Mouse (Mus musculus): ENCODE data around the gene Nprl3. TPM values are rescaled to one million over a fixed set of nuclear protein-coding genes. Genes with fewer than 3 reads are reported as not detected.

The Nprl3 gene
- polyA plus RNA-seq, 1 experiment from 2014 or later: 33.6 TPM

DNA sequence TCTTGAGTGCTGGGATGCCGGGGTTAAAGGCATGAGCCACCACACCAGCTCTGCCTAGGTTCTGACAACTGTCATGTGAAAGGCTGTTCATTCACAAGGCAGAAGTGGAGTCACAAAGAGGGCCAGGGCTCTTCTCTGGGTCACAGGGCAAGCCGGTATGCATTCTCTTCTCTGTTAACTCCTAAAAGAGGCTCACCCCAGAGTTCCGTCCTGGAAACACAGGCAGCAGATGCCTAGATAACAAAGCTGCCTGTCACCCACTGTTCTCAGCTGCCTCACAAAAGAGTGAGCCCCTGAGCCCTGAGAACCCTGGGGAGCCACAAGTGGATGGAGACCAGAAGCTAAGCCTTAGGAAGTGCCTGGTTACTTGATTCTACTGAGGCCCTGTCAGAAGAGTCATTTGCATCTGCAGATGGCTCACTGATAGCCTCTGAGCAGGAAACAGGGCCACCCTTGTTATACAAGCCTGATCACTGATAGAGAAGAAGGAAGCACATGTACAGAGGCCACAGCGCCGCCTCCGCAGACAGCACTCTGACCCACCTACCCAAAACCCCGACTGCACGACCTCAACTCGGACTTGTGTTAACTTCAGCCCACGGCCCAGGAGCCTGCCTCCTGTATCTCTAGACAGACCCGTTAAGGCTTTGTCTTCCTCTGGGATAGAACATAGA, 71.5 kb downstream of the Nprl3 start:
- Histone ChIP-seq H3K27ac (ENCODE audit: low read length) (no peak overlapping the region), H3K4me3 (ENCODE audit: low read depth, low read length) (no peak overlapping the region), H3K9me3 (ENCODE audit: low read length) (no peaks in the 10 kb centered on the region), H3K9ac (replicated peaks; ENCODE audit: low read depth) (no peak overlapping the region), H3K27me3 (replicated peaks; ENCODE audit: insufficient read depth, low read length) (no peaks in the 10 kb centered on the region), H3K36me3 (ENCODE audit: insufficient read depth, low read length) (no peaks in the 10 kb centered on the region), H3K4me2 (replicated peaks; ENCODE audit: low read depth, low read length) (no peak overlapping the region), H3K4me1 (ENCODE audit: insufficient read depth, low read depth, low read length) (no peaks in the 10 kb centered on the region)
- WGBS: 26% methylated on average over 11 of the region's 11 CpGs
- no peak for DNase-seq (ENCODE audit: low spot score)
- ATAC-seq: no peak
- TF ChIP-seq EP300 (IDR thresholded peaks at IDR 0.05) (no peak), CTCF (IDR thresholded peaks at IDR 0.05) (no peak)

GRCm38 (mm10) chr11:32194626-32195025, 72.9 kb downstream of the Nprl3 start:
- H3K4me3 ChIP-seq (ENCODE audit: low read depth, low read length): no peak overlapping the region
- 76% methylated on average over 5 of the region's 5 CpGs for WGBS
- DNase-seq (ENCODE audit: low spot score): no peak
- no peak overlapping the region for H3K9ac ChIP-seq (replicated peaks; ENCODE audit: low read depth)
- H3K9me3 ChIP-seq (ENCODE audit: low read length): no peaks in the 10 kb centered on the region
- ATAC-seq: no peak
- no peaks in the 10 kb centered on the region for H3K36me3 ChIP-seq (ENCODE audit: insufficient read depth, low read length)
- H3K4me1 ChIP-seq (ENCODE audit: insufficient read depth, low read depth, low read length): no peaks in the 10 kb centered on the region
- no peak overlapping the region for H3K27ac ChIP-seq (ENCODE audit: low read length)
- TF ChIP-seq EP300 (IDR thresholded peaks at IDR 0.05) (no peak), CTCF (IDR thresholded peaks at IDR 0.05) (no peak)
- no peaks in the 10 kb centered on the region for H3K27me3 ChIP-seq (replicated peaks; ENCODE audit: insufficient read depth, low read length)
- H3K4me2 ChIP-seq (replicated peaks; ENCODE audit: low read depth, low read length): no peak overlapping the region

- DNase-seq (ENCODE audit: low spot score): no peak
These were observed 73.4 kb downstream of the Nprl3 start for GRCm38 (mm10) chr11:32194086-32194485.

GRCm38 (mm10) chr11:32193156-32193555, 74.4 kb downstream of the Nprl3 start:
- TF ChIP-seq CTCF (IDR thresholded peaks at IDR 0.05) (no peak), EP300 (IDR thresholded peaks at IDR 0.05) (no peak)
- Histone ChIP-seq H3K9ac (replicated peaks; ENCODE audit: low read depth) (no peak overlapping the region), H3K9me3 (ENCODE audit: low read length) (no peaks in the 10 kb centered on the region), H3K27me3 (replicated peaks; ENCODE audit: insufficient read depth, low read length) (no peaks in the 10 kb centered on the region), H3K36me3 (ENCODE audit: insufficient read depth, low read length) (no peaks in the 10 kb centered on the region), H3K4me2 (replicated peaks; ENCODE audit: low read depth, low read length) (no peak overlapping the region), H3K27ac (ENCODE audit: low read length) (no peak overlapping the region), H3K4me3 (ENCODE audit: low read depth, low read length) (no peak overlapping the region), H3K4me1 (ENCODE audit: insufficient read depth, low read depth, low read length) (no peaks in the 10 kb centered on the region)
- WGBS: 87% methylated on average over 9 of the region's 10 CpGs
- no peak for DNase-seq (ENCODE audit: low spot score)
- no peak for ATAC-seq

More at GRCm38 (mm10) chr11:32194086-32194485, 73.4 kb downstream of the Nprl3 start:
- TF ChIP-seq CTCF (IDR thresholded peaks at IDR 0.05) (no peak), EP300 (IDR thresholded peaks at IDR 0.05) (no peak)
- ATAC-seq: no peak
- H3K27me3 ChIP-seq (replicated peaks; ENCODE audit: insufficient read depth, low read length): no peaks in the 10 kb centered on the region
- 77% methylated on average over 10 of the region's 10 CpGs for WGBS
- H3K4me3 ChIP-seq (ENCODE audit: low read depth, low read length): no peak overlapping the region
- H3K36me3 ChIP-seq (ENCODE audit: insufficient read depth, low read length): no peaks in the 10 kb centered on the region
- H3K9me3 ChIP-seq (ENCODE audit: low read length): no peaks in the 10 kb centered on the region
- no peak overlapping the region for H3K9ac ChIP-seq (replicated peaks; ENCODE audit: low read depth)
- H3K4me1 ChIP-seq (ENCODE audit: insufficient read depth, low read depth, low read length): no peaks in the 10 kb centered on the region
- no peak overlapping the region for H3K4me2 ChIP-seq (replicated peaks; ENCODE audit: low read depth, low read length)
- H3K27ac ChIP-seq (ENCODE audit: low read length): no peak overlapping the region

DNA sequence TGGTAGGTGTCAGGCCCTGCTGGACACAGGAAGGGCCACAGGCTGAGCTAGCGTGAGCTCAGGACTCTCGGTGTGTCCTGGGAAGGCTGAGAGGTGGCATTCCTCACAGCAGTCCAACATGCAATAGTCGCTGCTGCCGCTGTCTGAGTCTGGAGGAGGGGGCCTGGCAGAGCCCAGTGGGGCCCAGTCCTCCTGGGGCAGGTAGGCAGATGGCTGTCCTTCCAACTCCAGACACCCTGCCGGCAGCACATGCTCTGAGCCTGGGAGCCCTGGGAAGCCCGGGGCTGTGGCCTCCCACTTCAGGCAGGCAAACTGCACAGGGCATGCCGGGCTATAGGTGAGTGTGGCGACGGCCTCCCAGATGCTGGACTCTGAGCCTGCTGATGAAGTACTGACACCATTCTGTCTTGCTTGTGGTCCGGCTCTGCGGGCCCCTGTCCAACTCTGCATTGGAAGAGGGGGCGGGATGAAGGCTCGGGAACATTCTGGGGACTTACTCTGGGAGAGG, 76.8 kb downstream of the Nprl3 start:
- no peaks in the 10 kb centered on the region for H3K9me3 ChIP-seq (ENCODE audit: low read length)
- 66% methylated on average over 13 of the region's 13 CpGs for WGBS
- no peaks in the 10 kb centered on the region for H3K4me1 ChIP-seq (ENCODE audit: insufficient read depth, low read depth, low read length)
- no peak for DNase-seq (ENCODE audit: low spot score)
- no peak for TF ChIP-seq CTCF (IDR thresholded peaks at IDR 0.05)
- no peak for TF ChIP-seq EP300 (IDR thresholded peaks at IDR 0.05)
- H3K4me2 ChIP-seq (replicated peaks; ENCODE audit: low read depth, low read length): no peak overlapping the region
- H3K4me3 ChIP-seq (ENCODE audit: low read depth, low read length): no peak overlapping the region
- H3K27ac ChIP-seq (ENCODE audit: low read length): no peak overlapping the region
- ATAC-seq: no peak
- no peaks in the 10 kb centered on the region for H3K27me3 ChIP-seq (replicated peaks; ENCODE audit: insufficient read depth, low read length)
- no peaks in the 10 kb centered on the region for H3K36me3 ChIP-seq (ENCODE audit: insufficient read depth, low read length)
- H3K9ac ChIP-seq (replicated peaks; ENCODE audit: low read depth): no peak overlapping the region

DNA sequence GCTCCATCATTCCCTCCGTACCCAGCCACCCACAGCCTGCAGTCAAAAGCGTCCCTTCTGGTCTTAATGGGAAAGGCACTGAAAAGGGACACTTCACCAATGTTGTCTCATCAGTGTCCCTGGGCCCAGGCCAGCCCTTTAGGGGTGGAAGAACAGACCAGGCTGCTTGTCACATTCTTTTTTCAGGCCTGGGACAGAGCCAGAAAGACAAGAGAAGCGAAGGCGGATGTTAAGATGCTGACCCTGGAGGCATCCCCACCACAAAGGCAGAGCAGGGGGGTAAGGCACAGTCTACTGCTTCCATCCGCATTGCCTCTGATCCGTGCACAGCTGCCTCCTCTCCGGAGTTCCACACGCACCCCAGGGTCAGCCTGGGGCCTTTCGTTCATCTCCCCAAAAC, 77.4 kb downstream of the Nprl3 start:
- Histone ChIP-seq H3K27me3 (replicated peaks; ENCODE audit: insufficient read depth, low read length) (no peaks in the 10 kb centered on the region), H3K9me3 (ENCODE audit: low read length) (no peaks in the 10 kb centered on the region), H3K4me2 (replicated peaks; ENCODE audit: low read depth, low read length) (no peak overlapping the region), H3K27ac (ENCODE audit: low read length) (no peak overlapping the region), H3K4me3 (ENCODE audit: low read depth, low read length) (no peak overlapping the region), H3K36me3 (ENCODE audit: insufficient read depth, low read length) (no peaks in the 10 kb centered on the region), H3K4me1 (ENCODE audit: insufficient read depth, low read depth, low read length) (no peaks in the 10 kb centered on the region), H3K9ac (replicated peaks; ENCODE audit: low read depth) (no peak overlapping the region)
- 73% methylated on average over 9 of the region's 9 CpGs for WGBS
- ATAC-seq: peak; percentile 33
- no peak for TF ChIP-seq EP300 (IDR thresholded peaks at IDR 0.05)
- TF ChIP-seq CTCF (IDR thresholded peaks at IDR 0.05): no peak
- DNase-seq (ENCODE audit: low spot score): peak; percentile 32
